Mouse (Mus musculus) embryonic fibroblast, embryonic 13.5 days (primary cell): Measurements from ENCODE around the gene Caly.

Source experiments
- CTCF ChIP-seq: IDR thresholded peaks from 2 replicates; pipeline ENCODE4 v1.5.1; 2011; ENCODE audit warnings: mild to moderate bottlenecking, control low read depth, low read length, moderate library complexity, borderline replicate concordance; ENCODE audit not compliant: insufficient read depth
- POLR2A ChIP-seq: IDR thresholded peaks from 2 replicates; pipeline ENCODE4 v1.6.1; 2011; ENCODE audit warnings: low read depth, mild to moderate bottlenecking, control low read depth, low read length, moderate library complexity

DNA sequence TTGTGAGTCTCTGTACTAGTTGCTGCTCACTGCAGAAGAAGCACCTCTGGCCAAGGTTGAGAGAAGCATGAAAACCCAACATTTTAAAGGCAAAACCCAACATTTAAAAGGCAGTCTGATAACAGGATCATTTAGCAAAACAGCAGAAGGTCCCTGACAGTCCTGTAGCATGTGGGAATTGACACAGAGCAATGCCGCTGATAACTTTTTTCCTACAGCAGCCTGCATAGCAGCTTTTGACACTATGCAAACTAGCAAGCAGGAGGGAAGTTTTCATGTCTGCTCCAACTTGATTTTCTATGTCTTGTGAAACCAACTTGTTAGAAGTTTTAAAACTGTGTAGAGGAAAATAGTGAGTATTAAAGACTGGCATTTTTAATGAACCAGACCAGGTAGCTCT, 42.0 kb upstream of the Caly start:
- TF ChIP-seq CTCF: no peak
- TF ChIP-seq POLR2A: no peak
